Mouse (Mus musculus): Measurements from ENCODE around the gene Rab15.
"Not testable (repeated sequence)": the region's sequence is repeated elsewhere in the genome, so short reads cannot be mapped to it uniquely, and the experiment has no call there.

The Rab15 gene

GRCm38 (mm10) chr12:76818908-76819307 is 3.8 kb downstream of the Rab15 start:
- no peak for DNase-seq (ENCODE audit: low read depth)

DNA sequence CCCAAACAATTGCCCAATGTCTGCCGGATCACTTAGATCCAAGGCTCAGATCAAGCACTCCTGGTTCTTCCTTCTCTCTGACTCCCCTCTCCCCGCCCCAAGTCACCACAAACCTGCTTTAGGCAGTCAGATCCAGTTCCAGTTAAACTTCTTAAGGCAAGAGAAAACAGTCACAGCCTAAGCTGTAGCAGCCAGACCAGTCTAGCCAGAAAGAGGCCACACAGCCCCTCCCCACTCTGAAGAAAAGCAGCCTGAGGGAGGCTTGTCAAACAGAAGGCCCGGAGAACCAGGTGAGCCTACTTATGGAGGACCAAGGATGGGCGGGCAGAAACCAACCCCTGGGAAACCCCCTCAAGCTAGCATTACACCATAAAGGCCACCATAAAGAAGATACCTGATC is 4.6 kb downstream of the Rab15 start:
- DNase-seq (ENCODE audit: low read depth), result no peak

GRCm38 (mm10) chr12:76817176-76817575 is 5.5 kb downstream of the Rab15 start:
- no peak for DNase-seq (ENCODE audit: low read depth)

DNA sequence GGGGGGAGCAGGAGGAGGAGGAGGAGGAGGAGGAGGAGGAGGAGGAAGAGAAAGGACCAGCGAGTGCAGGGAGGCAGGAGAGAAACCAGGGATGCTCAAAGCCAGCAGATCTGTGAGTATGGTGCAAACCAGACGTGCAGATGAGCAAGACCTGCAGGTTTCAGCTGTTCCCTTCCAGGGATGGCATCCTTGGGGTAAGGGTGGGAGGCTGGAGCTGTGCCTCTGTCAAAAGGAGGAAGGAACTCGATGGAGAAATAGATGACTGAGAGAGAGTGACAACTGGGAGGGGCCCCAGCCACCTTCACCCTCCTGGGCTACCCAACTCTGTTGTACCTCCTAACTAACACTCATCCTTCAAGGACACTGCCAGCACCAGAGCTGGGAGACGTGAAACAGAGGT is 6.0 kb downstream of the Rab15 start:
- DNase-seq (ENCODE audit: low read depth), result no peak

DNA sequence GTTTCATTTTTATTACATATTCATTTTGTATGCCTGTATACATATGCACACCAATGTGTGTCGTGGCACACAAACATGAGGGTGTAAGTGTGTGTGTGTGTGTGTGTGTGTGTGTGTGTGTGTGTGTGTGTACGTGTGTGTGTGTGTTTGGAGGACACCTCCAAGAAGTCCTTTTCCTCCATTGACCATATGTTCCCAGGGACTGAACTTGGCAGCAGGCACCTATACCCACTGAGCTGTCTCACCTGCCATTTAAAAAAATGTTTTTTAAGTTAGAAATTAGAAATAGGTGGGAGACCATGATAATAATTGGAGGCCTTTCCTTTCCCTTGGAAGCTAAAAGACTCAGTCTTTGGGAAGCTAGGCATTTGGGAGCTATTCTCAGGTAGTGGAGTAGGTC is 8.6 kb downstream of the Rab15 start:
- no peak for DNase-seq (ENCODE audit: low read depth)

DNA sequence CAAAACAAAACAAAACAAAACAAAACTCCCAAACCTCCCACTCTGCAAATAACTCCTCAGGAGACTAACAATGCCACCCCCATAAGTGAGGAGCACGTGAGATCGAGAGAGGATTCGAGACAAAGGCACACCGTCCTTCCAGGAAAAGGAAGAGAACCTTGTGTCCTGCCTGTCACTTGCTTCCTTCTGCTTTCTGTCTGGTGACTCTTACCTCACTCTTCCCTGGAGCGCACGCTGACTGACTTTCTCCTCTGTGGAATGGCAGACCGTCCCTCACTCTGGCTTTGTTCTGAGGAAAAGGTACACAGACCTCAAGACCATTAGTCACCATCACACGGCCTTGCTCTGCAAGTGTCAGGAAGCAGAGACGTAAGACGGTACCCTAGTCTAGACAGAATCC is 9.2 kb downstream of the Rab15 start:
- no peak for DNase-seq (ENCODE audit: low read depth)

DNA sequence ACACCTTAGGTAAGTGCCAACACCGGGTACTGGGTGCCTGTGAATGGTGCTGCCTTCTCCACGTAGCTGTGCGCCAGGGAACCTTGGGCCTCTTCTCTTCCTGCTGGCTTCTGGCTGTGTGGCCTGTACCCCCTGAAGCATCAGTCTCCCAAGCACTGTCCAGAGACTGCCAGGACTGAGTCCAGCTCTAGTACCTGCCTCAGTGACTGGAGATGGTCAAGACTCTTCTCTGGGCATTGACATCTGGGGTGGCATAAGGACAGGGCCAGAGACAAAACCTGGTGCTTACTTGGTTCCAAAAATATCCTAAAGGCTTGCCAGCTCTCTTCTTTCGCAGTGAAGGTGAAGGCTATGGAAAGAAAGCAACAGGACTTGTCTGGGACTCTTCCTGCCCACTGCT is 11.7 kb downstream of the Rab15 start:
- no peak for DNase-seq (ENCODE audit: low read depth)

DNA sequence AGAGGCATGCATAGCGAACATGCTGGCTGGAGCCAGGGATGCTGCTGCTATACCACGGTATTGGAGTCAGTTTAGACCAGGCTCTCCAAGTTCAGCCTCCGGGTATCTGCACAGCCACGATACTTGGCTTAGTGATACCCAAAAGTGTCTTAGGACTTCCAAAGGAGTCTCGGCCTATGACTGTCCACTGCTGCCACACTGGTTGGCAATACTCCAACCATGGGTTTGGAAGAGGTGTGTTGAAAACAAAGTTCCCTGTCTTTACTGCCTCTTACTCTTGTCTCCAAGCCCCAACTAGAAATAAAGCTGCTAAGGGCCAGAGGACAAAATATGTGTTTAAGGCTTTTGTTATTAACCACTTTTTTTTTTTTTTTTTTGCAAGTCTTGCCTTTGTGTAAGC is 12.2 kb downstream of the Rab15 start:
- no peak for DNase-seq (ENCODE audit: low read depth)

- no peak for DNase-seq (ENCODE audit: low read depth)
Measured at GRCm38 (mm10) chr12:76807796-76808195, 14.9 kb downstream of the Rab15 start.

DNA sequence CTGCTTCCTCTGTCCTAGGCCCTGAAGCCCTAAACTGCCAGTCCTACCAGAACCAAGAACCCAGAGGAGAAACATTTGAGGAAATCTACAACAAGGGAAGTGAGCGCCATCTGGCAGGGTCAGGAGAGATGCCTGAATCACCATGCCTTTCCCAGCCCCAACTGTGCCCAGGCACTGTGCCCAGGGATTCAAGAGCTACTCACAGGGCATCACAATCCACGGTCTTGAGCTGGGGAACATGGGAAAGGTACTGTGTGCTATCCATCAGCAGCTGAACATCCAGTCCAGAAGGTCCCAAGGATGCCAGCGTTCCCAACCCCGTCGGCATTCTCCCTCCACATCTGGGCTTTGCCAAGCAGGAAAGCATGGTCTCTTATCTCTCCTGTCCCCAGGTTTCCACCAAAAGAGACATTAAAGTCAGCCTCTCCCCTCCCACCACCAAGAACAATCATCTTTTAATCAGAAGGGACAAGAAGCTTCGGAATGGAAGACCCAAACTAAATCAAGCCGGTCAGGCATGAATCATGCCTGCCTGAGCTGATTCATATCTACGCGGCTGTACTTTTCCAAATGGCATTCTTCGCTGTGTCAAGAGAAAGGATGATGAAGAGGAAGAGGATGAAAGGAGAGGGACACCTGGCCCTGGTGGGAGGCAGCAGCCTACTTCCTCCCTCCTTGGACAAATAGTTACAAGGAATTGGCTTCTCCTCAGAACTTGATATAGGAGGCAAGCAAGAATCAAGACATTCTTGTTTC is 17.5 kb downstream of the Rab15 start:
- no peak for DNase-seq (ENCODE audit: low read depth)

GRCm38 (mm10) chr12:76803700-76804252 is 18.9 kb downstream of the Rab15 start:
- peak; percentile 64 for DNase-seq (ENCODE audit: low read depth)

DNA sequence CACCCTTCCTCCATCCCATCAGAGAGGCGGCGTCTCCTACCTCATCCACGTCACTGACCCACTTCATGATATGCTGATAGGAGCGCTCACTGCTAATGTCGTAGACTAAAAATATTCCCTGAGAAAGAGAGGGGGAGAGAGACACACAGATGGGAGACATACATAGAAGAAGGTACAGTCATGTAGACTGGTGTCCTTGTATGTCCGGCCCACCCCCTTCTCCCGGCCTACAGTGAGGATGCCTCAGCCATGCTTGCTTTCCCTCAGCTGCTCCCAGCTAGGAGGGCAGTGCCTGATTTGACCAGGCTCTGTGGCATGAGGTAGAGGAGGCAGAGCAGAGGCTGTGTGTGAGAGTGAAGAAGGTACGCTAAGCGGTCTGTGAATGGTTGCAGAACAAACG is 19.7 kb downstream of the Rab15 start:
- DNase-seq (ENCODE audit: low read depth), result no peak

GRCm38 (mm10) chr12:76798008-76798720 is 24.5 kb downstream of the Rab15 start:
- DNase-seq (ENCODE audit: low read depth), result no peak

DNA sequence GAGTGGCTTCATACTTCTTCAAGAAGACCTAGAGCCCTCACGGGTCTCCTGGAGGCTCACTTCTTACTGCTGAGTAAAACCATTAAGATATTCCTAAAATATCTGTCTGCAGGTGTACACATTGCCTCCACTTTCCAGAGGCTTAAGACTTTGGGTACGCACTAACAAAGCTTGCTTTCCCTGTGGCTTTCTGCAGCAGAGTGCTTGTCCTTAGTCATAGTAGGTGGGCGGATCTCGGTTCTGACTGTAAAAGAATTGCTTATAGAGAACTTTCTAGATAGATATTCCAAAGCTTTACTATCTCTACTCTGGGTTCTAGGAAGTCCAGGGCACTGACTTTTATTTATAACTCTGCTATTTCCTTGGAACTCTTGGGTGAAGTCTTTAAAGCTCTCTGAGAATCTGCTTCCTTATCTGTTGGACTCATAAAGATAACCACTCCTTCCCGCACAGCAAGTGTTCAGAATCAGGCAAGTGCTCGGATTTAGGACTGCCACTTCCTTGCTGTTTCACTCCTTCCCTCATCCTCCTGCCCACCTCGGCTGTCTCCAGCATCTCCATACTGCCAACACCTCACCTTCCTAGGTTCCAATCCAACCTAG is 25.7 kb downstream of the Rab15 start:
- no peak for DNase-seq (ENCODE audit: low read depth)

DNA sequence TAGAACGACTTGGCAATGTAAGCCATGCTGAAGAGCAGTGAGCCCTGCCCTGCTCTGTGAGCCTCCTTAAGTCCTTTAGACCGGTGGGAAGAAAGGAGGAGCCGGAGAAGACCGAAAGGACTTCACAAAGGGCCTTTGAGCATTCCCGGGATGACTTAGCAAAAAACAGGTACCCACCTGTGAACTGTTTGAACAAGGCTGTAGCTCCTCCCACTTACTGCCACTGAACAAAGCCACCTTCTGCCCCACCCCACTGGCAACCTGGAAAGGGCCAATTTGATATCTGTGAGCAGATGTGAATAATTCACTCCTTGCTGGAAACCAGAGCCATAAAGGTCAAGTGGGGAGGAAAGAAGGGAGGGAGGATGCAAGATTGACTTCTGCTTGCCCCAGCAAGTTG is 27.4 kb downstream of the Rab15 start, which contains the start of gene Gpx2:
TSS of gene Gpx2 (minus strand) at position 205 of the 400 bp plus-strand sequence.
- no peak for DNase-seq (ENCODE audit: low read depth)

DNA sequence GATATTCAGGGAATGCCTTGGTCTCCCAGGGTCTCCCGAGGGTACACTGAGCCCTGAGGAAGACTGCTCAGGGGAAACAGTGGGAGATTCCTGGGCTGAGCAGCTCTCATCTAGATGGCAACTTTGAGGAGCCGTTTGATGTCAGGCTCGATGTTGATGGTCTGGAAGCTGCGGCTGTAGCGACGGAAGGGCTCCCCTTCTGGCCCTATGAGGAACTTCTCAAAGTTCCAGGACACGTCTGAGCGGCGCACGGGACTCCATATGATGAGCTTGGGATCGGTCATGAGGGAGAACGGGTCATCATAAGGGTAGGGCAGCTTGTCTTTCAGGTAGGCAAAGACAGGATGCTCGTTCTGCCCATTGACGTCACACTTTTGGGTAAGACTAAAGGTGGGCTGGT is 30.2 kb downstream of the Rab15 start:
- not testable (repeated sequence) for DNase-seq (ENCODE audit: low read depth)

DNA sequence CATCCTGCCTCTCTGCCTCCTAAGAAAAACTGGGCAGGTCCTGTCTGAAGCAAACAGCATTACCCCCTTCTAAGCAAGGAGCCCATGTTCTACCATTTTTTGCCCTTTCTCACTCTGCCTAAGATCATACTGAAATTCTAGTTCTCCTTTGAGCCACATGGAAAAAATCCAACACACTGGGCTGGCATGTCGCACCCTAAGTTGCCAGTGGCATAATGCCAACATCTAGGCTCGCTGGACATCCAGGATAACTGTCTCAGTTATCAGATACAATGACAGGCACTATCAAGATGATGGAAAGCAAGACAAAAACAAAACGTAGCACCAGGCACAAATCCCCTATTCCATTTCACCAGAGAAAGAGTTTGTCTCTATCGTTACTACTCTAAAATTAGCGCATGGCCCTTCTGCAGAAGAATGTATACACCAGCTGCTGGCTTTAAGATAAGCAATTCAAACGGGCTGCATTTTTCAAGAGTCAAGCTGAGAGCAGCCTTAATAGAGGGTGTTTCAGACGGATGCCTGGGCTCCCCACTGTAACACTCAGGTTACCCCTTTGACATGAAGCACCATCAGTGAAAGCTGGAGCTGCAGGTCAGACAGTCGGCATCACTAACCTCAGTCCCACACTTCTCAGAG is 32.1 kb downstream of the Rab15 start:
- DNase-seq (ENCODE audit: low read depth), result no peak

DNA sequence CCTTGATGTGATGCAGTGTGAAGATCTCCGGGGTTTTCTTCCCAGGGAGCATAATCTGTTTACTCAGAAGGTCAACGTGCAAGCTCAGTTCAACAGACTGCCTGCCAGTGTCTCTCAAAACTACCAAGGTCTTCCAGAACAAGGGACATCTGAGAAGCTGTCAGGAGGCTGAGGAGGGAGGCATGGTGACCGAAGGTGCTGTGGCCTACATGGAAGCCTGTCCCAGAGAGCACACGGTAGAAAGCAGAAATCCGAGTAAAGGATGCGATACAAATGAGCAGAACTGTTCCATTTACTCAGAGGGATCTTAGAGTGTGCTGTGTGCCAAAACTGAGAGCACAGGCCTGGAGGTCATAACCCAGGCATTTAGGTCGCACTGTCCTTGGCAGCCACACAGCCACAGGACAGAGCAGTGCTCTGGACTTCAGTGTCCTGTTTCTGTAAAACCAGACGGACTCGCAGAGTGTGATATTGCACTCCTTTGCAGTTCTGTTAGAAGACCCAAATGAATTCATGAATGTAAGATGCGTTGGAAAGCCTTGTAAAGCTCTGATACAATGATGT is 38.6 kb downstream of the Rab15 start:
- DNase-seq (ENCODE audit: low read depth), result no peak

GRCm38 (mm10) chr12:76780639-76781468 is 41.9 kb downstream of the Rab15 start:
- no peak for DNase-seq (ENCODE audit: low read depth)

DNA sequence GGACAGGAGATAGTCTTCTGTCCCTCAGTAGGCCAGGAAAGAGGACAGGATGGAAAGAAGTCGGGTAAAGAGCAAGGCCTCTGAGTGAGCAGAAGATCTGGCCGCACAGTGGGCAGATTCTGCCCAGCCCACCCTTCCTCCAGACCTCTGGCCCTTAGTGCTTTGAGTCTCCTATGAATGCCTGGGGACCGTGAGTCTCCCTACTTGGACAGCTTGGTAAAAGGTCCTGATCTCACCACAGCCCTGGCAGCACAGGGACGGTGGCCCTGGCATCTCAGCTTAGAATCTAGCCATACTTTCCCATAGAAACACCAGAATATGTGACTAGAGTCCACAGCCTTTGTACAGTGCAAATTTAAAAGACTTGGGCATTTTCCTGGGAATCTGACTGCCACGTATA is 42.8 kb downstream of the Rab15 start:
- DNase-seq (ENCODE audit: low read depth), result no peak

Measured in induced T-regulatory cell, adult 2 months (primary cell).